In the genomic region with DNA sequence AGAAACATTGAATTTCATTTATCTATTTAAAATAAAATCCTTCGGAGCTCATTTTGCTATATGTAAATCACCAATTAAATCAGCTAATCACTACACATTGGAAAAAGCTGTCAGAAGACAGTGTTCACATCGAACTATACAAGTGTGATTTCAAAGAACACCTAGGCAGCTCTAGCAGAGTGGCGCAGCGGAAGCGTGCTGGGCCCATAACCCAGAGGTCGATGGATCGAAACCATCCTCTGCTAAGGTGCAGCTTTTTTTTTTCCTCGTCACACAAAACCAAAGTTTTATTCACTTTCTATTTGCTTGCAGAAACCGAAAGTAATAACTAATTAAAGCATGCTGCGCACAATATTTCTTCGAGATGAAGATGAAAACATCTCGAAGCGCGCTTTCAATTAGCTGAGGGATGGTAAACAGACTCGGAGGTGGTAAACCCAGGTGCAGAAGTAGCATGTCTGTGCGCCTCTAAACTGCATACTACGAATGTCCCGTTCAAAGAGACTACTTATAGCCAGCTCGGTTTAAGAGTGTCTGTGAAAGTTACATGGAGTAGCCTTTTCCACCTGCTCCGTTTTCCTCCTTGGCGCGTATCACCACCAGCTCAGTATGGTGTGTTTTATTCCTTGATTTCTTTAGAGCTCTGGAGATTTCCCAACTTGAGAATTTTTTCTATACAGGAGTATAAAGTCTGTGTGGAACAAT, we compare ENCODE assay signal across 8 mouse cellular contexts. TPM values are rescaled to one million over a fixed set of nuclear protein-coding genes. Genes with fewer than 3 reads are reported as not detected.
DNase-seq lines count a peak whose midpoint lies in the region; ATAC-seq lines count a peak whose summit lies in the region.

No protein-coding gene starts in this region.

- peak; percentile 88 for ATAC-seq in intestine, embryonic 14.5 days (replicated peaks; ENCODE audit: low FRiP score, low TSS enrichment, low read depth)
- no peak for ATAC-seq in monocyte, adult 5-6 weeks (replicated peaks; ENCODE audit: insufficient number of reproducible peaks, low FRiP score, low TSS enrichment, poor library complexity, severe bottlenecking)

- no peaks in the 10 kb centered on the region for H3K36me3 ChIP-seq in intestine, embryonic 14.5 days (ENCODE audit: control insufficient read depth, insufficient read depth, low read length)

- peak overlapping the region; percentile 76 for H3K4me3 ChIP-seq in intestine, embryonic 14.5 days (ENCODE audit: low read depth, low read length)

- H3K9ac ChIP-seq in intestine, embryonic 14.5 days (ENCODE audit: low read length), result peak overlapping the region; percentile 22

- DNase-seq in adrenal gland, adult 8-10 months, result peak; percentile 62
- DNase-seq in embryo, embryonic 11.5 days (ENCODE audit: low read depth, low spot score), result peak; percentile 50
- peak; percentile 54 to 58 for DNase-seq in gastrocnemius, postnatal 36 days
- DNase-seq in intestine, embryonic 14.5 days (ENCODE audit: low spot score), result peak; percentile 91
- peak; percentile 71 to 82 for DNase-seq in left cerebral cortex, postnatal 36 days (ENCODE audit: low spot score in 2 of 2)
- DNase-seq in mesoderm, embryonic 11.5 days (ENCODE audit: low read depth, low spot score), result peak; percentile 74
- DNase-seq in right cerebral cortex, postnatal 36 days (ENCODE audit: low spot score in 2 of 2), result peak; percentile 69 to 76

- H3K27ac ChIP-seq in intestine, embryonic 14.5 days (ENCODE audit: low read depth), result no peak overlapping the region

- no peaks in the 10 kb centered on the region for H3K27me3 ChIP-seq in intestine, embryonic 14.5 days (replicated peaks; ENCODE audit: control insufficient read depth, insufficient read depth, low read length)

- WGBS in intestine, embryonic 14.5 days, result 3% methylated on average over 22 of the region's 22 CpGs

- intact Hi-C loops in gastrocnemius, postnatal 36 days (cut with DNase I), result loop anchor here (5.0 to 10.0 kb wide), 6 partner anchors 74 to 1874 kb away; partner anchors contain the start of genes Abt1, Hist1h1b, Hist1h2an and Hist1h2bp
- intact Hi-C loops in left cerebral cortex, postnatal 36 days (cut with DNase I), result loop anchor here (2.0 to 10.0 kb wide), 4 partner anchors 316 to 1824 kb away; partner anchors contain the start of genes Hist1h2af, Hist1h3g and Hist1h4h

- H3K4me2 ChIP-seq in intestine, embryonic 14.5 days (ENCODE audit: low read length), result peak overlapping the region; percentile 52

- H3K9me3 ChIP-seq in intestine, embryonic 14.5 days (ENCODE audit: control insufficient read depth, low read length), result no peaks in the 10 kb centered on the region

- peaks cover 5% of the 10 kb centered on the region for H3K4me1 ChIP-seq in intestine, embryonic 14.5 days (replicated peaks; ENCODE audit: control insufficient read depth, insufficient read depth, low read length)

RNA-seq across cellular contexts. Expression of gene Hist1h2bl, which starts 5.0 kb away (rescaled TPM):
- 10 to 100 TPM; 19.0 to 38.1 (median 29.8) TPM for total RNA-seq in adrenal gland, adult 8-10 months (2022)
- total RNA-seq in gastrocnemius, postnatal 36 days (2021), result 10 to 100 TPM; 10.7 to 18.2 TPM
- 3.5 and 4.9 TPM in 2 replicates for polyA plus RNA-seq in intestine, embryonic 14.5 days (2014; fragmentation: Nextera tagmentation; extraction: Ambion mirVana)
- total RNA-seq in left cerebral cortex, postnatal 36 days (2021), result 10 to 100 TPM; 25.8 to 35.2 TPM
- total RNA-seq in monocyte, adult 5-6 weeks (2017), result 7.1 to 7.9 TPM in 2 of 3 replicates, not detected in the other

RNA-seq across cellular contexts. Expression of gene Hist1h2ai, which starts 5.2 kb away (rescaled TPM):
- total RNA-seq in adrenal gland, adult 8-10 months (2022), result 1 to 10 TPM; 2.1 to 9.9 (median 7.2) TPM
- total RNA-seq in gastrocnemius, postnatal 36 days (2021), result 1 to 10 TPM; 3.3 to 8.8 TPM
- polyA plus RNA-seq in intestine, embryonic 14.5 days (2014; fragmentation: Nextera tagmentation; extraction: Ambion mirVana), result 26.2 and 47.7 TPM in 2 replicates
- total RNA-seq in left cerebral cortex, postnatal 36 days (2021), result 10 to 100 TPM; 26.5 to 66.3 TPM
- 159 to 372 TPM (median 273 TPM) in 3 replicates for total RNA-seq in monocyte, adult 5-6 weeks (2017)

RNA-seq across cellular contexts. Expression of gene Hist1h3h, which starts 6.5 kb away (rescaled TPM):
- 10 to 100 TPM; 23.6 to 39.6 (median 35.8) TPM for total RNA-seq in adrenal gland, adult 8-10 months (2022)
- total RNA-seq in gastrocnemius, postnatal 36 days (2021), result 10 to 100 TPM; 12.6 to 15.0 TPM
- polyA plus RNA-seq in intestine, embryonic 14.5 days (2014; fragmentation: Nextera tagmentation; extraction: Ambion mirVana), result 7.7 and 18.4 TPM in 2 replicates
- 10 to 100 TPM; 73.2 to 76.4 TPM for total RNA-seq in left cerebral cortex, postnatal 36 days (2021)
- 7.2 to 20.1 TPM (median 13.0 TPM) in 3 replicates for total RNA-seq in monocyte, adult 5-6 weeks (2017)

RNA-seq across cellular contexts. Expression of gene Hist1h2bm, which starts 10.9 kb away (rescaled TPM):
- 1 to 10 TPM; 3.7 to 7.9 (median 5.3) TPM for total RNA-seq in adrenal gland, adult 8-10 months (2022)
- 1 to 10 TPM; 2.0 to 3.5 TPM for total RNA-seq in gastrocnemius, postnatal 36 days (2021)
- polyA plus RNA-seq in intestine, embryonic 14.5 days (2014; fragmentation: Nextera tagmentation; extraction: Ambion mirVana), result 4.0 and 5.3 TPM in 2 replicates
- total RNA-seq in left cerebral cortex, postnatal 36 days (2021), result 1 to 10 TPM; 4.0 to 5.5 TPM
- 4.9 to 12.8 TPM (median 8.3 TPM) in 3 replicates for total RNA-seq in monocyte, adult 5-6 weeks (2017)

RNA-seq across cellular contexts. Expression of gene Olfr1359, which starts 13.1 kb away (rescaled TPM):
- not detected for total RNA-seq in adrenal gland, adult 8-10 months (2022)
- not detected for total RNA-seq in gastrocnemius, postnatal 36 days (2021)
- polyA plus RNA-seq in intestine, embryonic 14.5 days (2014; fragmentation: Nextera tagmentation; extraction: Ambion mirVana), result not detected in 2 replicates
- not detected for total RNA-seq in left cerebral cortex, postnatal 36 days (2021)
- not detected in 3 replicates for total RNA-seq in monocyte, adult 5-6 weeks (2017)
